Mouse (Mus musculus) thymus, postnatal 14 days (tissue): Measurements from ENCODE around the gene Ttc23.

Source experiments
- DNase-seq: peaks from one replicate; pipeline ENCODE4 v3.0.0; 2021

Gene Ttc23

DNA sequence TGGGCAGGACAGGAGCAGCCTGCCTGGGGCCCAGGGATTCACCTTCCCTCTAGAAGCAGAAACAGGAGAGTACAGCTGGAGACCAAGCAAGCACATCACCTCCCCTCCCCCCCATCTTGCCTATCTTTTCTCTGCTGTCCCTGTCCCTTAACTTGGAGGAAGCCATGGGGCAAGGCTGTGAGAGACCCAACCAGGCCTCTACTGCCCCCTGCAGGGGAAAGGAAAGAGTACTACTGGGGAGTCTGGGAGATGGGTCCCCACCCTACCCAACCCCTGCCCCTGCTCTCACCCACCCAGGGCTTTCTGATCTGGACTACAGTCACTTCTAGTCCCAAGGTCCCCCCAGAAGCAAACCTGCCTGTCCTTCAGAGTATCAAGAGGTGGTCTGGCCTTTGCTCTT, 53.6 kb downstream of the Ttc23 start:
- DNase-seq, result peak; percentile 61

DNA sequence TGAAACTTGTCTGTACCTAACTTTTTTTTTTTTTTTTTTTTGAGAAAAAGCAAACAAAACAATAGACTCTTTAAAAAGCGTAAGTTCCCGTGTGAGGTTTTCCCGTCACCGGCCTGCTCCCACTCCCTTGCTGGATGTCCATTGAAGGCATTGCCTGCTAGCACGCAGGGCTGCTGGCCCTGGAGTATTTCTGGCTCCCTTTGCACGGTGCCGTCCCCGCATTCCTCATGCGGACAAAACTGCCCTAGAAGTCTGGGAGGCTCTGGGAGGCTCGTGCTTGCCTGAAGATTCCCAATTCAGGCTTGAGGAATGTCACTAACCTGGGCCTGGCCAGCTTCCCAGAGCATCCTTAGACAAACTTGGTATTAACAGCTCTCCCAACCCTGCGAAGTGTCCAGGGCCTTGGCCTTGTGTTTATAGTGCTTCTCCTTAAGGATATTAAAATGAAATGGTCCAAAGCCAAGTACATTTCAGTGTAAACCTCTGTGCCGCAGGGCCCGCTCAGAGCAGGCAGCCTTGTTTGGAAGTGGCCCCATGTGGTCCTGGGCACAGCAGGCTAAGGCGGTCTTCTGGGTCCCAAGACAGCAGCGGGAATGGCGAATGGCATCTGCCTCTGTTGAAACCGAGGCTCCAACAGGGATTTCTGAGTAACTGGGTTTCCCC, 54.2 kb downstream of the Ttc23 start:
- no peak for DNase-seq

- no peak for DNase-seq
These were observed 61.0 kb downstream of the Ttc23 start for GRCm38 (mm10) chr7:67708160-67708559.

DNA sequence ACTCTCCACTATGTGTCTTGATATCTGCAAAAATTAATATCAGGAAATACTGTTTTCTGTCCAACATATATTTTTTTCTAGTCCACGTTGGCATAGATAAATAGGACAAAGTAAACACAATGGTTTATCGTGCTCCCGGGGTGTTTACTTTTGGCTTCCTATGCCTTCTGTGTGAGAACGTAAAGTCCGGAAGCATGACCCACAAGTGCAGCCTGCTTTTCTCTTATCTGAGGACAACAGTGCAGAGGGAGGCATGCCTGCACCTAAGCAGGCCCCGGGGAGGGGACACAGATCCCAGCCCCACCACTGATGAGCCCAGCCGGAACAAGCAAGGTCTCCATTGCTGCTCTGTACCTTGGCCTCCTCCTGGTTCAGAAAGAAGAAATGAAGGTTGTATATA, 63.0 kb downstream of the Ttc23 start:
- no peak for DNase-seq

DNA sequence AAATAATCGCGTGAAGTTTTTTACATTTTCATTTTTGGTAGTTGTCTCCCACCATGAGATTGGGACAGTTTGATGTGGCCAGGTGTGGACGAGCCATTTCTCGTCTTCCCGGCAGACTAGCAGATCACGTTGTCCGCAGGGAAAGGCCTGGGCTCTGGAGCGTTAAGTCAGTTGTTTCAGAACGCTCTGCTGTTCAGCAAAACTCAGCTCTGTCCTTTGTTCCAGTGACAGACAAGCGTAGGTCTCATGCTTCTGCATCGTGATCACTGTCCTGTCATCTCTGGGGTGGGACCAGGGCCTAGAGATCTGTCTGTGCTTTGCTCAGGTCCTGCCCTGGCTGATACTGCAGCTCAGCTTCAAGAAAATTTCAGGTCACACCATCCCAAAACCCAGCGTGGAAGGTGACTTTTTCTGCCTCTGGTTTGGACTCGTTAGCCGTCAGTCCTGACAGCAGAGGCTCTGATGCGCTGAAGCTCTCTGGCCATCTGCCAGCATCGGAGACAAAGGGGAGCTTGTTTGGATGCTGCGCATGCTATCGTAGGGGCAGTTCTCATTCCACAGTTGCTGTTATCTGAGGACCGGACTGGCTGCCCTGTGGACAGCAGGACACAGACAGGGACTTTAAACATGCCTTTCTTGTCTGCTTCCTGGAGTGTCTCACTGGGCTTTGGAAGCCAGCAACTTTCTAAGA, 66.8 kb downstream of the Ttc23 start:
- no peak for DNase-seq

DNA sequence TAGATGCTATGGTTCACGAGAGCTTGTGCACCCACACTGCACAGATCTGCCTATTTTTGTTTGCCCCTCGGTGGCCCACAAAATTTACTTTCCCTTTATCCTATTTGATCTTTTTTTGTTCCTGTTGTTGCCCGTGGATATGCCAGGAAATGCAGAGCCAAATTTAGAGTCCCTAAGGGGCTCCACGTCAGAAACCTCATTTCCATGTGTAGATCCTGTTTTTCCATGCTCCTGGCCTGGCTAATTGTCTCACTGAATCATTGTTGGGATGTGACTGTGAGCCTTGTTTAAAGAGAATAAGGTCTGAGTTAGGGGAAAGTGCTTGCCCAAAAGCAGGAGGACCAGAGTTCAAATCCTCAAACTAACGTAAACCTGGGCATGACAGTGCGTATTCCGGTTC, 68.0 kb downstream of the Ttc23 start:
- no peak for DNase-seq

GRCm38 (mm10) chr7:67716213-67716878, 69.1 kb downstream of the Ttc23 start:
- DNase-seq, result no peak

DNA sequence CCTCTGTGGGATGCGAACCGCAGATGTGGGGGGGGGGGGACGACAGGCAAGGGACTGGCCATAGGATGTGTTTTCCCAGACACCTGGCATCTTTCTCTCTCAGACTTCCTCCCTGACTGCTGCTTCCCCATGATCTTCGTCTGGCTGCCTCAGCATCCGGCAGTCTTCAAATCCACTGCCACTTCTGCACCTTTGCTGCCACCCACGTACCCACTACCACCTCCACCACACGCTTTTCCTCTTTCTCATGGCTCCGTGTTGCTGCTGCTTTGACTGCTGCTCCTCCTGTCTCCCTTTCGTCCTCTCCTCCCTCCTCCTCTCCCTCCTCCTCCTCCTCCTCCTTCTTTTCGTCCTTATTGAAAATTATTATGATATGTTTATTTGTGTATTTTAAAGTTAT, 69.7 kb downstream of the Ttc23 start:
- no peak for DNase-seq

- DNase-seq, result no peak
These were observed 70.3 kb downstream of the Ttc23 start for GRCm38 (mm10) chr7:67717520-67717919.

DNA sequence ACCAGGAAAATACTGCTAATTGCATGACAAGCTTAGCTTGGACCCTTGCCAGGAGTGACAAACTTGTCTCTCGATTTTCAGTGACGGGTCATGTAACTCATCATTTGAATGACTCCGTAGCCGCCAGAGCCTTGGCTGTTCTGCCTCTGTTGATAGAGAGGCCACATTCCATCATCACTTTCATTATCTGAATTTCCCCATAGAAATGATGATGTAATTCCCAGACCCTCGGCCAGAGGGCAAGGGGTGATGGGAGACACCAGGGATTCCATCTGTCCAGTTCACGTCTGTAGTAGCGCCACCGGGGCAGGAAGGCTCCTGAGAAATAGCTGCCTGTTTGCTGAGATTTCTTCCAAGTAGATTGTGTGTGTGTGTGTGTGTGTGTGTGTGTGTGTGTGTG, 71.6 kb downstream of the Ttc23 start:
- DNase-seq, result no peak

DNA sequence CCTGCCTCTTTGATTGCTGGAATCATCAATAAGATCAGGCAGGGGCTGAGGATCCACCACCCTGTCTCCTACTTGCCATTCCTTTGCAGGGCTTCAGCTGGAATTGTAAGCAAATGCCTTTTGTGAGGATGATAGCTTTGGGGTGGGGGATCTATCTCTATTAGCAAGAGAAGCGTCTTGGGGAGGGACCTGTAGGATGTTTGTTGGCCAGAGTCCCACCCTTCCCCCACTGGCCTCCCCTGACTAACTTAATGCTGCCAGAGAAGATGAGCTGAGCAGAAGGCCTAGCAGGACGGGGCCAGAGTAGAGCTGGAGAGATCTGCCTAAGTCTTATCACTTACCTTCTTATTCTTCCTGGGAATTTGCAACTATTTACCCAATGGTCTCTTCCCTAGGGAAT, 75.0 kb downstream of the Ttc23 start:
- no peak for DNase-seq

DNA sequence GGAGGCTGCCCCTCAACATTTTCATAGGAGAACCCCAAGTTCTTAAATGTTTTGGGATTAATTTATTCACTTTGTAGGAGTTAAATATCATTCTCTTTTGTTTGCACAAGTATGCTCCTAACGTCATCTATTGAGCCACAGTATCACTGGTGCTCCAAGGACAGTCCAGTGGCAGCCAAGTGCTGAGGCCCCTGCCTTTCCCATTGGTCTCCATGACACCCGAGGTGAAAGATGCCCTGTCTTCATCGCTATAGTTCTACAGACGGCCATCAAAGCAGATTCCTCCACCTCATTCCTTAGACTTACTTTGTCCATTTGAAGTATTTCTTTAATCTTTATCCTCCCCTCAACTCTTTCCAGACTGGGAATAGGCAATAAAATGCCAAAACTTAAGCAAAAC, 77.3 kb downstream of the Ttc23 start:
- DNase-seq, result no peak

GRCm38 (mm10) chr7:67725016-67725415, 77.8 kb downstream of the Ttc23 start:
- DNase-seq, result no peak

- no peak for DNase-seq
These were observed 81.0 kb downstream of the Ttc23 start for GRCm38 (mm10) chr7:67728203-67728602.

DNA sequence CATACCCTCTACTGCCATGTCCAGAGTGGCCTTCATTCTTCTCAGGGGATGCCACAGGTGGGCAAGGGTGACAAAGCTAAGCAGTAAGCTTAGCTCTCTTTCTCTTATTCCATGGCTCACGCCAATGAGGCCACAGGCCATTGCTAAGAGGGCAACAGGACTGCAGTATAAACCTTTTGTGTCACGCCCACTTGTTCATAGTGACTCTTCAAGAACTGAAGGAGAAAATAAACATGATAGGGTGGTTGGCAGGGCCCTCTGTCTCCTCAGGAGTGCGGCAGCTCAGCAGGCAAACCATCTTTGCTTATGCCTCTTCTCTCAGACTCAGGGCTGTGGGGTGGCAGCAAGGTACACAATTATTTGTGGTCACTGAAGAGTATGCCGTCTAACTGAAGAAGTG, 81.6 kb downstream of the Ttc23 start:
- no peak for DNase-seq

DNA sequence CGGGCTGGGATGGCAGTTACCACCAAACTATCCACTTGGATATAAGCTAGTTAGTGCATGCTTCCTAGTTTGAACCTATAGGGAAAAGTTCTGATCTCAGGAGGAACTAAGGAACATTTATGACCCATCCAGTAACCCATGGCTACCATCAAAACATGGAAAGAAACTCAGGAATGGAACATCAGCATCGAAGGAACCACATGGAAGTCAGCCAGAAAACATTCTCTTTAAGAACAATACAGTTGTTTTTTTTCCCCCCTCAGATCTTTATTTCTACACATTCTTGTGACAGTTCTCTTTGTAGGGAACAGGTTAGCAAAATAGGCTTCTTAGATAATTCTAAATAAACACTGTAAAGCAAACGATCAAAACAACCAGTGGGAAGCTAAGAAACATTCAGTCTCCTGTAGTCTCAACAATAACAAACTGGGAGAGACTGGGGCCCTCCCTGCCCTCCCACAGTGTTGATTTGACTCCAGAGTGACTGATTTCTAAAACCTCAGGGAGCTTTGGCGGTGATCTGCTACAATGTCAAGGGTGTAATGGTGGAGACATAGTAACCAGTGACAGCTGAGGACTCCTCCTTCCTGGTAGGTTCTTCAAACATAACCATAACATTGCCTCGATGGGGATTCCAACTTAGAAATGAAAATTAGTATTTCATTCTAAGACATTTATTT, 83.4 kb downstream of the Ttc23 start:
- DNase-seq, result no peak

GRCm38 (mm10) chr7:67732276-67732675, 85.1 kb downstream of the Ttc23 start:
- no peak for DNase-seq

GRCm38 (mm10) chr7:67740382-67740781, 93.2 kb downstream of the Ttc23 start:
- DNase-seq, result no peak

- no peak for DNase-seq
These were observed 93.6 kb downstream of the Ttc23 start for GRCm38 (mm10) chr7:67740796-67741195.

DNA sequence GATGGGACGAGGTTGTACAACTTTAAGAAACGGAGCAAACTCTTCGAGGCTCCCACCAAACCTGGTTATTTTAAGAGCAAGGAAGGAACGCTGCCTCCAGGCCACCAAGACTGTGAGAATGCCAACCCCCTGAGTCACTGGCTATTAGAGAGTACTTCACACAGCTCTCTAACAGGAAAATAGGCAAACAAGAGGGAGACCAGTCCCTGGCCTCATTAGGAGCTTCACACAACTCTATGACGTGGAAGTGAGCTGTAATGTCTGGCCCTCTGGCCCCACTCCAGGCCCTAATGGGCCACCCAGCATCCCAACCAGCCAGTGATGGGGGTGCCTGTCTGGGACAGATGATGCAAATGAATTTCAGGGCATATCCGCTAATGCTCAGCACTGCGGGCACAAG, 94.5 kb downstream of the Ttc23 start:
- no peak for DNase-seq

GRCm38 (mm10) chr7:67747731-67748305, 100.6 kb downstream of the Ttc23 start:
- DNase-seq, result peak; percentile 23

- DNase-seq, result no peak
These were observed 102.4 kb downstream of the Ttc23 start for GRCm38 (mm10) chr7:67749441-67750239.

DNA sequence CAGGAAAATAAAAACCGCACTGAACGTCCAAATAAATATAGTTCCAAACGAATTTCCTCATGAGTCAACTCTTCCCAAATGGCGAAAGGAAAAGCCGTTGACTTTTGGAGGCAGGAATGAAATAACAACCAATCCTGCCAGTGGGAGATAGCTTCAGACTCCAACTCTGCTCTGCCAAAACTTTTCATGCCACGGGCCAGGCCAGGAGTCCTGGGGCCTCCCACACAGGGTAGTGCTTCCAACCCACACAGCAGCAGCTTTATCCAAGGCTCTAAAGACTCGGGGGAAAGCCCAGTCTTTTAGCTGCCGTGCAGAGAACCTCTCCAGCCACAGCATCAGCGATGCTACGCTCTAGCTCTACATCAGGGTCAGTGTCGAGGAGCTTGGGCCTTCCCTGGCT, 107.4 kb downstream of the Ttc23 start:
- DNase-seq, result no peak
